Mouse (Mus musculus): ENCODE data around the gene Uchl3.

DNA sequence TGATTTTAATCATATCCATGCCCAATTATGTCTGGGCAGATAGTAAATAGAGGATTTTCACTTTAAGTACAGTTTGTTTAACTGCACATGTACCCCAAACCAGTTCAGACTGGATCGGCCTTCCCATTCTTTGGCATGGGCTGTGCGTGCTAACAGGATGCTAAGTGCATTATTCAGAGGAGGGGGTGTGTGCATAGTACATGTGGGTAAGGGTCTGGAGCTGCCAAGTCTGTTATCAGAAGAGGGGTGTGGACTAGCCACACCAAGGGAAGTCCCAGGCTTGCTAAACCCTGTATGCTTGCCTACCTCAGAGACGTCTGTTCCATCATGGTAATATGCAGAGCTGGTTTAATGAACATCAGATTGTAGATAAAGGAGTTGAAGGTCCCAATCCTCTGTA lies 10.5 kb downstream of the Uchl3 start:
- no peak for TF ChIP-seq CTCF (IDR thresholded peaks at IDR 0.05; ENCODE audit: borderline replicate concordance, control insufficient read depth, extremely low read depth, insufficient read depth, low read length, poor library complexity)
- no peak for TF ChIP-seq POLR2A (IDR thresholded peaks at IDR 0.05; ENCODE audit: control insufficient read depth, extremely low read depth, insufficient read depth, low read length, poor library complexity)

Measured in thymus, adult 2 months (tissue).